Mouse (Mus musculus): Measurements from ENCODE around the gene Jmjd1c.

DNA sequence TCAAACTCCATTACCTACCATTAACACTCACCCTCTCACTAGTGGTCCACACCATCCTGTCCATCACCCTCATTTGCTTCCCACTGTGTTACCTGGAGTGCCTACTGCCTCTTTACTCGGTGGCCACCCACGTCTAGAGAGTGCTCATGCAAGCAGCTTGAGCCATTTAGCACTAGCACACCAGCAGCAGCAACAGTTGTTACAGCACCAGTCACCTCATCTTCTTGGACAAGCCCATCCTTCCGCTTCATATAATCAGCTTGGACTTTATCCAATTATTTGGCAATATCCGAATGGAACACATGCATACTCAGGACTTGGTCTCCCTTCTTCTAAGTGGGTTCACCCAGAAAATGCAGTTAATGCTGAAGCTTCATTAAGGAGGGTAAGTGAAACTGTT is 124.3 kb downstream of the Jmjd1c start:
- TF ChIP-seq CTCF (IDR thresholded peaks at IDR 0.05; ENCODE audit: extremely low read depth, insufficient read length, insufficient replicate concordance, low read depth, low read length) (no peak), POLR2A (IDR thresholded peaks at IDR 0.05; ENCODE audit: low read depth, low read length) (no peak)

Data from small intestine, adult 2 months (tissue).